Mouse (Mus musculus): ENCODE data around the gene Dpp8.

GRCm38 (mm10) chr9:64988443-64988842 lies 43.8 kb upstream of the Dpp8 start:
- TF ChIP-seq CTCF (IDR thresholded peaks at IDR 0.05; ENCODE audit: borderline replicate concordance, control insufficient read depth, extremely low read depth, insufficient read depth, low read length, poor library complexity), result no peak
- TF ChIP-seq POLR2A (IDR thresholded peaks at IDR 0.05; ENCODE audit: control insufficient read depth, extremely low read depth, insufficient read depth, low read length, poor library complexity), result no peak
